ENCODE assay signal across 7 mouse cellular contexts in genomic region chr7:4619979-4620378, GRCm38 (mm10). TPM values are rescaled to one million over a fixed set of nuclear protein-coding genes. Genes with fewer than 3 reads are reported as not detected.
DNase-seq lines count a peak whose midpoint lies in the region; ATAC-seq lines count a peak whose summit lies in the region.

No protein-coding gene starts in this region.

- DNase-seq in neural tube, embryonic 10.5 days (ENCODE audit: extremely low spot score, low spot score): peak; percentile 63
- peak; percentile 70 to 82 for DNase-seq in adrenal gland, postnatal 36 days
- DNase-seq in induced T-regulatory cell, adult 2 months (ENCODE audit: low read depth): peak; percentile 73
- peak; percentile 30 for DNase-seq in retina, postnatal 1 day
- no peak for DNase-seq in cerebellum, postnatal 4 days (ENCODE audit: low spot score in 2 of 2)
- DNase-seq in cerebellum, postnatal 36 days: no peak

- WGBS in neural tube, embryonic 15.5 days: 44% methylated on average over 1 of the region's 1 CpGs

- H3K4me1 ChIP-seq in neural tube, embryonic 15.5 days: no peaks in the 10 kb centered on the region

- H3K27ac ChIP-seq in neural tube, embryonic 15.5 days (replicated peaks): no peak overlapping the region

- no peak for ATAC-seq in neural tube, embryonic 15.5 days (ENCODE audit: low FRiP score)

- H3K4me2 ChIP-seq in neural tube, embryonic 15.5 days: no peak overlapping the region

- no peaks in the 10 kb centered on the region for H3K27me3 ChIP-seq in neural tube, embryonic 15.5 days (replicated peaks)

- no peaks in the 10 kb centered on the region for H3K36me3 ChIP-seq in neural tube, embryonic 15.5 days

- no peak overlapping the region for H3K9ac ChIP-seq in neural tube, embryonic 15.5 days (replicated peaks)

- H3K4me3 ChIP-seq in neural tube, embryonic 15.5 days (replicated peaks): no peak overlapping the region

- no peaks in the 10 kb centered on the region for H3K9me3 ChIP-seq in neural tube, embryonic 15.5 days (replicated peaks)

RNA-seq across cellular contexts. Expression of gene Tmem86b, which starts 11.2 kb away (rescaled TPM):
- polyA plus RNA-seq in neural tube, embryonic 15.5 days (2015; fragmentation: Nextera tagmentation; extraction: Ambion mirVana): 1.7 and 2.3 TPM in 2 replicates
- total RNA-seq in adrenal gland, postnatal 36 days (2021): 1 to 10 TPM; 5.9 to 8.2 TPM

RNA-seq across cellular contexts. Expression of gene Ptprh, which starts 16.1 kb away (rescaled TPM):
- polyA plus RNA-seq in neural tube, embryonic 15.5 days (2015; fragmentation: Nextera tagmentation; extraction: Ambion mirVana): 0.43 and 0.65 TPM in 2 replicates
- not detected for total RNA-seq in adrenal gland, postnatal 36 days (2021)

RNA-seq across cellular contexts. Expression of gene Ppp6r1, which starts 38.8 kb away (rescaled TPM):
- 8.3 and 8.9 TPM in 2 replicates for polyA plus RNA-seq in neural tube, embryonic 15.5 days (2015; fragmentation: Nextera tagmentation; extraction: Ambion mirVana)
- 10 to 100 TPM; 82.6 to 89.5 TPM for total RNA-seq in adrenal gland, postnatal 36 days (2021)

Comparison
In these comparisons a context has a peak if more than half of its experiments do, and no peak if none do; other contexts are left out.
1. DNase-seq: peak in neural tube, embryonic 10.5 days (single experiment), adrenal gland, postnatal 36 days (2 of 2), induced T-regulatory cell, adult 2 months (single experiment) and retina, postnatal 1 day (single experiment); none in cerebellum, postnatal 4 days (0 of 2) and cerebellum, postnatal 36 days (0 of 2).